Mouse (Mus musculus): ENCODE results near the gene Rassf6. TPM values are rescaled to one million over a fixed set of nuclear protein-coding genes. Genes with fewer than 3 reads are reported as not detected.

The Rassf6 gene
- polyA plus RNA-seq, 1 experiment from 2014 or later, result 10.3 TPM

GRCm38 (mm10) chr5:90590676-90591075 lies 49.8 kb downstream of the Rassf6 start:
- H3K4me1 ChIP-seq (ENCODE audit: control insufficient read depth, insufficient read depth, low read length), result no peaks in the 10 kb centered on the region
- no peak overlapping the region for H3K27ac ChIP-seq (ENCODE audit: low read length)
- WGBS, result 78% methylated on average over 10 of the region's 10 CpGs
- H3K27me3 ChIP-seq (ENCODE audit: control insufficient read depth, insufficient read depth, low read length), result no peaks in the 10 kb centered on the region
- no peaks in the 10 kb centered on the region for H3K36me3 ChIP-seq (ENCODE audit: control insufficient read depth, insufficient read depth, low read length)
- ATAC-seq (ENCODE audit: insufficient read depth, low FRiP score), result no peak
- no peak overlapping the region for H3K4me2 ChIP-seq (ENCODE audit: low read depth, low read length)
- H3K4me3 ChIP-seq (replicated peaks; ENCODE audit: low read length), result no peak overlapping the region
- H3K9me3 ChIP-seq (replicated peaks; ENCODE audit: control insufficient read depth, low read length), result no peaks in the 10 kb centered on the region
- H3K9ac ChIP-seq (ENCODE audit: low read length), result no peak overlapping the region

DNA sequence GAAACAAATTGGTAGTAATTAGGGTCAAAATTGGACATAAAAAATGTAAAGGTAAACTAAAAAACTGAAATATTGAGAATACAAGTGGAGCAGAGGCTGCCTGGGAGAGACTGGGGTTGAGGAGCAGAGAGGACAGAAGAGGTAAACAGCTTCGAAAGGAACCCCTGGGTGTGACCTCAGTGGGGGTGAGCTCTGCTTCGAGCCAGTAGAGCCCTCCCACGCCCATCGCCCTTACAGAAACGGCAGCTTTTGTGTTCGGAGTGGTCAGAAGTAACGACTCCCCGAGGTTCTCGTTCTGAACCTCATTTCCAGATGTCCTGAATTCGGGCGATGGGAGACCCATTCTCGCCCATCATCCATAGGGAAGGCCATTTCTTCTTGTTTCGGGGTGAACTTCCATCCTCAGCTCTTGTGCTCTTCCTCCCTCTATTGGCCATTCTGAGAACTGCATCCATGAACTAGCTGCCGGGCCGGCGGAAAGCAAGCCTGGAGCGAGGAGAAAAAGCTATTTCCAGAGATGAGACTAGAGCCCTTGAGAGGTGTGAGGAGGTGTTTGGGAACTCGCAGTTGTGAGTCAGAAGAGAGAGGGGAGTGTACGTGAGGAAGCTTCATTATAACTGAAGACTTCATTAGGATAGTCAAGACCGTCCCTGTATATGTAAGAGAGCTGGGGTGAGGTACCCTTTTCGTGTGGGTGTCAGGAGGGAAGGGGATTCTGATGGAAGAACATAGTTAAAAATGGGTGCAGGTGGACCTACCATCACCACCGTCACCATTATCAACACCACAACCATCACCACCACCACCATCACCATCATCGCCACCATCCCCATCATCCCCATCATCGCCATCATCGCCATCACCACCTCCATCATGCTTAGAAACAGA lies 51.5 kb downstream of the Rassf6 start:
- Histone ChIP-seq H3K4me2 (ENCODE audit: low read depth, low read length) (peak overlapping the region; percentile 53), H3K9ac (ENCODE audit: low read length) (peak overlapping the region; percentile 52), H3K27ac (ENCODE audit: low read length) (no peak overlapping the region), H3K9me3 (replicated peaks; ENCODE audit: control insufficient read depth, low read length) (no peaks in the 10 kb centered on the region), H3K27me3 (ENCODE audit: control insufficient read depth, insufficient read depth, low read length) (no peaks in the 10 kb centered on the region), H3K36me3 (ENCODE audit: control insufficient read depth, insufficient read depth, low read length) (no peaks in the 10 kb centered on the region), H3K4me3 (replicated peaks; ENCODE audit: low read length) (peak overlapping the region; percentile 43), H3K4me1 (ENCODE audit: control insufficient read depth, insufficient read depth, low read length) (no peaks in the 10 kb centered on the region)
- ATAC-seq (ENCODE audit: insufficient read depth, low FRiP score), result peak; percentile 46; the same call in 1 of the 2 replicates
- 24% methylated on average over 25 of the region's 25 CpGs for WGBS

DNA sequence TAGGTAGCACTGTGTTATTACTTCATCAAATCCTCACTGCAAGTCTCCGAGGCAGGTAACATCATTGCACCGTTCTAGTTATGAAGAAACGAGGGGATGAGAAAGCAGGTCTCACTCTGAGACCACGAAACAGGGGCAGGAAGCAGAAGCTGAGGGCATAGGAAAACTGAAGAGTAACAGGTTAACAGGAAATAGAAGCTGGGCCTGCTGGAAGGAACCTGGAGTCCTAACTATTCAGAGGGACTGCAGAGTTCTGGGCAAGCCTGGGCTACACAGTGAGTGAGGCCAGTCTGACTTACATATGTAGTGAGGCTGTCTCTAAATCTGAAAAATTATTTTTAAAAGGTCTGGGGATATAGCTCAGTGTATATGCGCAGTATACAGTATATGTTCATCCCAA lies 52.4 kb downstream of the Rassf6 start:
- no peak for ATAC-seq (ENCODE audit: insufficient read depth, low FRiP score)
- Histone ChIP-seq H3K27me3 (ENCODE audit: control insufficient read depth, insufficient read depth, low read length) (no peaks in the 10 kb centered on the region), H3K4me3 (replicated peaks; ENCODE audit: low read length) (no peak overlapping the region), H3K36me3 (ENCODE audit: control insufficient read depth, insufficient read depth, low read length) (no peaks in the 10 kb centered on the region), H3K4me1 (ENCODE audit: control insufficient read depth, insufficient read depth, low read length) (no peaks in the 10 kb centered on the region), H3K4me2 (ENCODE audit: low read depth, low read length) (no peak overlapping the region), H3K9ac (ENCODE audit: low read length) (no peak overlapping the region), H3K27ac (ENCODE audit: low read length) (no peak overlapping the region), H3K9me3 (replicated peaks; ENCODE audit: control insufficient read depth, low read length) (no peaks in the 10 kb centered on the region)
- 89% methylated on average over 5 of the region's 5 CpGs for WGBS

- no peak overlapping the region for H3K9ac ChIP-seq (ENCODE audit: low read length)
- H3K4me3 ChIP-seq (replicated peaks; ENCODE audit: low read length), result no peak overlapping the region
- no peak overlapping the region for H3K27ac ChIP-seq (ENCODE audit: low read length)
- no peaks in the 10 kb centered on the region for H3K4me1 ChIP-seq (ENCODE audit: control insufficient read depth, insufficient read depth, low read length)
- H3K36me3 ChIP-seq (ENCODE audit: control insufficient read depth, insufficient read depth, low read length), result no peaks in the 10 kb centered on the region
- 74% methylated on average over 5 of the region's 5 CpGs for WGBS
- no peaks in the 10 kb centered on the region for H3K9me3 ChIP-seq (replicated peaks; ENCODE audit: control insufficient read depth, low read length)
- no peak overlapping the region for H3K4me2 ChIP-seq (ENCODE audit: low read depth, low read length)
- H3K27me3 ChIP-seq (ENCODE audit: control insufficient read depth, insufficient read depth, low read length), result no peaks in the 10 kb centered on the region
- ATAC-seq (ENCODE audit: insufficient read depth, low FRiP score), result no peak
Measured at GRCm38 (mm10) chr5:90586511-90586910, 53.9 kb downstream of the Rassf6 start.

- H3K36me3 ChIP-seq (ENCODE audit: control insufficient read depth, insufficient read depth, low read length), result no peaks in the 10 kb centered on the region
- WGBS, result 76% methylated on average over 7 of the region's 7 CpGs
- no peaks in the 10 kb centered on the region for H3K9me3 ChIP-seq (replicated peaks; ENCODE audit: control insufficient read depth, low read length)
- H3K4me1 ChIP-seq (ENCODE audit: control insufficient read depth, insufficient read depth, low read length), result no peaks in the 10 kb centered on the region
- H3K9ac ChIP-seq (ENCODE audit: low read length), result no peak overlapping the region
- no peak overlapping the region for H3K4me3 ChIP-seq (replicated peaks; ENCODE audit: low read length)
- no peaks in the 10 kb centered on the region for H3K27me3 ChIP-seq (ENCODE audit: control insufficient read depth, insufficient read depth, low read length)
- H3K4me2 ChIP-seq (ENCODE audit: low read depth, low read length), result no peak overlapping the region
- H3K27ac ChIP-seq (ENCODE audit: low read length), result no peak overlapping the region
- ATAC-seq (ENCODE audit: insufficient read depth, low FRiP score), result no peak
Measured at GRCm38 (mm10) chr5:90584799-90585198, 55.7 kb downstream of the Rassf6 start.

DNA sequence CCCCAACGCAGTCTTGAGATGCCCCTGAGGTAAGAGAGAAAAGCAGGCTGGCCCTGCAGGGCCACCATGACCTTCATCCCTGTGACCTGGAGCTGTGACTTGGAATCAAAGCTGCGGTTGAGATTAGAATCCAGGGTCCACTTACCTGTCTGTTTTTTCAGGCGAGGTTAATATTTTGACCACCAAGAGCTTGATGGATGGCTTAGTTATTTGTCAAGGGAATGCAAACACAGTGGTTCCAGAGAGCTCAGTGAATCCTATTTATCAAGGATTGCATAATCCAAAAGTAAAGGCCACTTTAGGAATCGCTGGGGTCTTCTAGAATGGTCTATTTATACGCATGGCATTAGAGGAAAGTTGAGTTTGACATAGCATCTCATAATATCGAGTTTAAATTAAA lies 58.3 kb downstream of the Rassf6 start:
- Histone ChIP-seq H3K9me3 (replicated peaks; ENCODE audit: control insufficient read depth, low read length) (no peaks in the 10 kb centered on the region), H3K9ac (ENCODE audit: low read length) (no peak overlapping the region), H3K36me3 (ENCODE audit: control insufficient read depth, insufficient read depth, low read length) (no peaks in the 10 kb centered on the region), H3K4me1 (ENCODE audit: control insufficient read depth, insufficient read depth, low read length) (no peaks in the 10 kb centered on the region), H3K27ac (ENCODE audit: low read length) (no peak overlapping the region), H3K4me3 (replicated peaks; ENCODE audit: low read length) (no peak overlapping the region), H3K4me2 (ENCODE audit: low read depth, low read length) (no peak overlapping the region), H3K27me3 (ENCODE audit: control insufficient read depth, insufficient read depth, low read length) (no peaks in the 10 kb centered on the region)
- 63% methylated on average over 6 of the region's 6 CpGs for WGBS
- ATAC-seq (ENCODE audit: insufficient read depth, low FRiP score), result no peak

GRCm38 (mm10) chr5:90579556-90579955 lies 60.9 kb downstream of the Rassf6 start:
- no peak for ATAC-seq (ENCODE audit: insufficient read depth, low FRiP score)
- no peak overlapping the region for H3K4me2 ChIP-seq (ENCODE audit: low read depth, low read length)
- H3K9ac ChIP-seq (ENCODE audit: low read length), result no peak overlapping the region
- no peaks in the 10 kb centered on the region for H3K4me1 ChIP-seq (ENCODE audit: control insufficient read depth, insufficient read depth, low read length)
- no peaks in the 10 kb centered on the region for H3K9me3 ChIP-seq (replicated peaks; ENCODE audit: control insufficient read depth, low read length)
- H3K4me3 ChIP-seq (replicated peaks; ENCODE audit: low read length), result no peak overlapping the region
- no peaks in the 10 kb centered on the region for H3K36me3 ChIP-seq (ENCODE audit: control insufficient read depth, insufficient read depth, low read length)
- H3K27me3 ChIP-seq (ENCODE audit: control insufficient read depth, insufficient read depth, low read length), result no peaks in the 10 kb centered on the region
- WGBS, result 89% methylated on average over 9 of the region's 9 CpGs
- no peak overlapping the region for H3K27ac ChIP-seq (ENCODE audit: low read length)

GRCm38 (mm10) chr5:90577751-90578150 lies 62.7 kb downstream of the Rassf6 start:
- Histone ChIP-seq H3K27ac (ENCODE audit: low read length) (no peak overlapping the region), H3K4me1 (ENCODE audit: control insufficient read depth, insufficient read depth, low read length) (no peaks in the 10 kb centered on the region), H3K9me3 (replicated peaks; ENCODE audit: control insufficient read depth, low read length) (no peaks in the 10 kb centered on the region), H3K9ac (ENCODE audit: low read length) (no peak overlapping the region), H3K27me3 (ENCODE audit: control insufficient read depth, insufficient read depth, low read length) (no peaks in the 10 kb centered on the region), H3K4me3 (replicated peaks; ENCODE audit: low read length) (no peak overlapping the region), H3K36me3 (ENCODE audit: control insufficient read depth, insufficient read depth, low read length) (no peaks in the 10 kb centered on the region), H3K4me2 (ENCODE audit: low read depth, low read length) (no peak overlapping the region)
- ATAC-seq (ENCODE audit: insufficient read depth, low FRiP score), result no peak
- 29% methylated on average over 9 of the region's 9 CpGs for WGBS

DNA sequence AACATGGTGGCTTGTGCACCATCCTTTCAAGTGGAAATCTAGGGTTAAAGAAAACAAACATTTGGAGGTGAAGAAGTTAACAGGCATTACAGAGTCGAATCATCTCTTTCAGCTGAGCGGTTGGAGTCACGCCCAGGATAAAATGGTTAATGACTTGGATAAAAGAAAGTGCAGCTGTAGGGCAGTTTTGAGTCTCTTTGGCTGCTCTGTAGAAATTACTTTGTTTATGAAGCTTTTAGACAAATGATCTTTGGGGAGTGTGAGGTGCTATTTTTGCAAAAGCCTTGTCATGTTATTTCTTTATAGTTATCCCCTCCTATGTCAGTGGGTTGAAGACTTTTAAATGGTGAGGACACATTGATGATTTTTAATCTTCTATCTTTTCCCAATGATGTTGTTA lies 69.2 kb downstream of the Rassf6 start:
- peaks cover 13% of the 10 kb centered on the region; the same call in 1 of the 2 replicates for H3K4me1 ChIP-seq (ENCODE audit: control insufficient read depth, insufficient read depth, low read length)
- H3K9ac ChIP-seq (ENCODE audit: low read length), result no peak overlapping the region
- ATAC-seq (ENCODE audit: insufficient read depth, low FRiP score), result no peak
- 18% methylated on average over 3 of the region's 3 CpGs for WGBS
- H3K4me3 ChIP-seq (replicated peaks; ENCODE audit: low read length), result no peak overlapping the region
- H3K4me2 ChIP-seq (ENCODE audit: low read depth, low read length), result no peak overlapping the region
- no peaks in the 10 kb centered on the region for H3K9me3 ChIP-seq (replicated peaks; ENCODE audit: control insufficient read depth, low read length)
- no peaks in the 10 kb centered on the region for H3K36me3 ChIP-seq (ENCODE audit: control insufficient read depth, insufficient read depth, low read length)
- no peaks in the 10 kb centered on the region for H3K27me3 ChIP-seq (ENCODE audit: control insufficient read depth, insufficient read depth, low read length)
- H3K27ac ChIP-seq (ENCODE audit: low read length), result no peak overlapping the region

Measured in stomach, embryonic 16.5 days (tissue).